8 mouse cellular contexts compared by ENCODE assay signal in genomic region chr7:120917279-120917591, GRCm38 (mm10). TPM values are rescaled to one million over a fixed set of nuclear protein-coding genes. Genes with fewer than 3 reads are reported as not detected.
DNase-seq lines count a peak whose midpoint lies in the region; ATAC-seq and TF ChIP-seq lines count a peak whose summit lies in the region.

No protein-coding gene starts in this region.

- TF ChIP-seq CTCF in C2C12 (IDR thresholded peaks at IDR 0.05; ENCODE audit: control insufficient read depth, insufficient read depth, insufficient read length), result no peak
- no peak for TF ChIP-seq CTCF in liver, embryonic 14.5 days (IDR thresholded peaks at IDR 0.05; ENCODE audit: low read depth)

- 10% methylated on average over 12 of the region's 12 CpGs for WGBS in heart, embryonic 10.5 days
- 11% methylated on average over 12 of the region's 12 CpGs for WGBS in forebrain, embryonic 14.5 days
- 4% methylated on average over 12 of the region's 12 CpGs for WGBS in liver, embryonic 14.5 days (ENCODE audit: insufficient replicate concordance)

- intact Hi-C loops in heart, postnatal 14 days (cut with DNase I), result loop anchor here (1.0 to 10.0 kb wide), 4 partner anchors 74 to 280 kb away; partner anchors contain the start of genes Eef2k, Mosmo, Pdzd9 and Uqcrc2

- H3K4me3 ChIP-seq in heart, embryonic 10.5 days, result peak overlapping the region; percentile 100
- H3K4me3 ChIP-seq in C2C12 (ENCODE audit: insufficient read depth, poor library complexity, severe bottlenecking), result peak overlapping the region; percentile 38
- H3K4me3 ChIP-seq in forebrain, embryonic 14.5 days (ENCODE audit: low read depth, low read length), result peak overlapping the region; percentile 93
- peak overlapping the region; percentile 53 to 73 for H3K4me3 ChIP-seq in liver, embryonic 14.5 days (ENCODE audit: insufficient read depth in 1 of 2, low read depth in 2 of 2, low read length in 2 of 2)

- H3K27ac ChIP-seq in heart, embryonic 10.5 days, result peak overlapping the region; percentile 97; the same call in 1 of the 2 replicates
- H3K27ac ChIP-seq in forebrain, embryonic 14.5 days (ENCODE audit: low read depth, low read length), result no peak overlapping the region
- H3K27ac ChIP-seq in liver, embryonic 14.5 days, result no peak overlapping the region

- ATAC-seq in forebrain, embryonic 14.5 days, result no peak
- peak; percentile 84 for ATAC-seq in liver, embryonic 14.5 days (ENCODE audit: insufficient read depth)

- no peak overlapping the region for H3ac ChIP-seq in C2C12 (ENCODE audit: control insufficient read depth, insufficient read length, low read depth)

- H3K4me1 ChIP-seq in heart, embryonic 10.5 days, result peaks cover 8% of the 10 kb centered on the region; the same call in 1 of the 2 replicates
- H3K4me1 ChIP-seq in forebrain, embryonic 14.5 days (ENCODE audit: control insufficient read depth, insufficient read depth, low read length), result peaks cover 2% of the 10 kb centered on the region; the same call in 1 of the 2 replicates
- peaks cover 7 to 8% of the 10 kb centered on the region in 2 experiments; a peak in 2 of 4 replicates for H3K4me1 ChIP-seq in liver, embryonic 14.5 days (replicated peaks; ENCODE audit: control insufficient read depth in 2 of 2, insufficient read depth in 2 of 2, low read length in 1 of 2)

- no peaks in the 10 kb centered on the region for H3K27me3 ChIP-seq in heart, embryonic 10.5 days (ENCODE audit: insufficient read depth, poor library complexity, severe bottlenecking)
- H3K27me3 ChIP-seq in C2C12 (ENCODE audit: control insufficient read depth, insufficient read depth, insufficient read length), result no peaks in the 10 kb centered on the region
- no peaks in the 10 kb centered on the region for H3K27me3 ChIP-seq in forebrain, embryonic 14.5 days (replicated peaks; ENCODE audit: control insufficient read depth, insufficient read depth, low read length)
- H3K27me3 ChIP-seq in liver, embryonic 14.5 days (ENCODE audit: control insufficient read depth, insufficient read depth, low read length), result no peaks in the 10 kb centered on the region

- H3K9me3 ChIP-seq in heart, embryonic 10.5 days, result no peaks in the 10 kb centered on the region
- no peaks in the 10 kb centered on the region for H3K9me3 ChIP-seq in forebrain, embryonic 14.5 days (replicated peaks; ENCODE audit: control insufficient read depth, low read length)
- no peaks in the 10 kb centered on the region for H3K9me3 ChIP-seq in liver, embryonic 14.5 days (ENCODE audit: control insufficient read depth, low read length)

- peak overlapping the region; percentile 29; the same call in 1 of the 2 replicates for H3K4me2 ChIP-seq in forebrain, embryonic 14.5 days (ENCODE audit: low read length)
- H3K4me2 ChIP-seq in liver, embryonic 14.5 days (ENCODE audit: low read depth), result peak overlapping the region; percentile 73

- no peak for TF ChIP-seq EP300 in liver, embryonic 14.5 days (IDR thresholded peaks at IDR 0.05; ENCODE audit: low read depth)

- H3K79me2 ChIP-seq in C2C12 (ENCODE audit: control insufficient read depth, insufficient read depth), result peaks cover 44% of the 10 kb centered on the region

- H3K79me3 ChIP-seq in C2C12 (ENCODE audit: low read depth), result peaks cover 24% of the 10 kb centered on the region

- no peak for DNase-seq in heart, embryonic 10.5 days (ENCODE audit: low spot score)
- DNase-seq in heart, postnatal 14 days, result no peak
- DNase-seq in forebrain, embryonic 14.5 days (ENCODE audit: low spot score), result no peak
- DNase-seq in liver, embryonic 14.5 days (ENCODE audit: low read depth in 3 of 3, low spot score in 3 of 3), result peak in 1 of 3 experiments; percentile 20
- no peak for DNase-seq in adrenal gland, adult (ENCODE audit: inconsistent age in 2 of 2, low spot score in 1 of 2)
- no peak for DNase-seq in cerebellum, adult 18-20 months
- no peak for DNase-seq in layer of hippocampus, adult 9-11 months

- no peak overlapping the region for H3K9ac ChIP-seq in forebrain, embryonic 14.5 days (ENCODE audit: low read length)
- H3K9ac ChIP-seq in liver, embryonic 14.5 days (replicated peaks), result peak overlapping the region; percentile 51

- H3K36me3 ChIP-seq in heart, embryonic 10.5 days, result peaks cover under 1% of the 10 kb centered on the region; the same call in 1 of the 2 replicates
- H3K36me3 ChIP-seq in C2C12 (ENCODE audit: control insufficient read depth, insufficient read depth), result no peaks in the 10 kb centered on the region
- H3K36me3 ChIP-seq in forebrain, embryonic 14.5 days (ENCODE audit: control insufficient read depth, insufficient read depth, low read length), result no peaks in the 10 kb centered on the region
- H3K36me3 ChIP-seq in liver, embryonic 14.5 days (replicated peaks; ENCODE audit: control insufficient read depth, insufficient read depth, low read depth), result no peaks in the 10 kb centered on the region

TF ChIP-seq in C2C12, 6 proteins besides CTCF, POLR2A, EP300 and RAD21:
- TF ChIP-seq FOSL1 (IDR thresholded peaks at IDR 0.05; ENCODE audit: insufficient read depth, low read length, poor library complexity, severe bottlenecking) (no peak), MYOD1 (IDR thresholded peaks at IDR 0.05; ENCODE audit: control insufficient read depth, insufficient read length, low read depth) (no peak), MAX (IDR thresholded peaks at IDR 0.05) (no peak), MYOG (IDR thresholded peaks at IDR 0.05; ENCODE audit: control insufficient read depth, extremely low read depth, insufficient read length) (no peak), USF1 (IDR thresholded peaks at IDR 0.05; ENCODE audit: low read depth) (no peak), CEBPB (IDR thresholded peaks at IDR 0.05; ENCODE audit: low read depth) (no peak)

RNA-seq across cellular contexts. Expression of gene Polr3e, which starts 0.3 kb away (rescaled TPM):
- 32.3 and 36.9 TPM in 2 replicates for polyA plus RNA-seq in heart, embryonic 10.5 days (2016; fragmentation: Nextera tagmentation; extraction: Ambion mirVana)
- total RNA-seq in heart, postnatal 14 days (2021), result 10 to 100 TPM; 10.7 to 10.9 TPM
- polyA plus RNA-seq in C2C12 (2012; fragmentation: generic; extraction: Trizol), result 15.9 TPM
- 22.7 and 23.2 TPM in 2 replicates for polyA plus RNA-seq in forebrain, embryonic 14.5 days (2014; fragmentation: Nextera tagmentation; extraction: Ambion mirVana)
- 5.8 and 9.2 TPM in 2 replicates for polyA plus RNA-seq in liver, embryonic 14.5 days (2012; rRNA removed)
- polyA plus RNA-seq in liver, embryonic 14.5 days (2014; fragmentation: Nextera tagmentation; extraction: Ambion mirVana), result 6.6 and 7.1 TPM in 2 replicates

Comparison
In these comparisons a context has a peak if more than half of its experiments do, and no peak if none do; other contexts are left out.
1. H3K4me3 ChIP-seq: peak in every context shown above with its lines; median percentile 100 in heart, embryonic 10.5 days; 93 in forebrain, embryonic 14.5 days; 63 in liver, embryonic 14.5 days; 38 in C2C12.